Mouse (Mus musculus): ENCODE measurements around the gene Unc13d.

GRCm38 (mm10) chr11:116041833-116042232 lies 35.9 kb downstream of the Unc13d start:
- TF ChIP-seq CTCF (IDR thresholded peaks at IDR 0.05; ENCODE audit: extremely low read depth, insufficient read depth, low read length): no peak
- TF ChIP-seq POLR2A (IDR thresholded peaks at IDR 0.05; ENCODE audit: extremely low read depth, insufficient read depth, low read length): no peak

Measured in cortical plate, adult 2 months (tissue).